Mouse (Mus musculus) left cerebral cortex, postnatal 4 days (tissue): ENCODE measurements around the gene Armc7. TPM values are rescaled to one million over a fixed set of nuclear protein-coding genes. Genes with fewer than 3 reads are reported as not detected.
A peak's percentile ranks its signal among the peaks of the same experiment; 100 is the strongest.
"Not testable (repeated sequence)": the region's sequence is repeated elsewhere in the genome, so short reads cannot be mapped to it uniquely, and the experiment has no call there.

Experiments
- DNase-seq: peaks from one replicate; pipeline ENCODE4 v3.0.0-alpha.2; 2022
- intact Hi-C: fragments of 180-260 bp; cut with DNase I; formaldehyde crosslinking; loops from one replicate; pipeline ENCODE4 v1.15.1; 2025
- total RNA-seq, 2 experiments: library from RNA; stranded (reverse); gene quantifications; 2 replicates each; pipeline ENCODE4 v1.2.3; 2021

Gene Armc7
- total RNA-seq, 2 experiments from 2014 or later, result 9.9 to 10.2 TPM

DNA sequence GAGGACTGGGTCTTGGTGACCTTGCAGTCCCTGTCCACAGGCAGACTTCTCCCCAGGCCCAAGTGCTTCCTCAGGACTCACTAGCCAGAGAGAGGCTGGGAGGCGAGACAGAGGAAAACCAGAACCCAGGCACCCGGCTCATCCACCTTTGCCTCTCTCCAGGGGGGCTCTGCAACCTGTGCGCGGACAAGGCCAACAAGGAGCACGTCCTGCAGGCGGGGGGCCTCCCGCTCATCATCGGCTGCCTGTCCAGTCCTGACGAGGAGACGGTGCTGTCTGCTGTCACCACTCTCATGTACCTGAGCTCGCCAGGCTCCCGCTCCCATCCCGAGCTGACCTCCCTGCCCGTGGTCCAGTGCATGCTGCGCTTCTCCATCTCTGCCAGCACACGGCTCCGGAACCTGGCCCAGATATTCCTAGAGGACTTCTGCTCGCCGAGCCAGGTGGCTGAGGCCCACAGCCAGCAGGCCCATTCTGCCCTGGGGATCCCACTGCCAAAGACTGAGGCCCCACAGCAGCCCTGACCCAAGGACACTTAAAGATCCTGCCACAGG, 13.2 kb downstream of the Armc7 start:
- intact Hi-C loops, result no loop called here
- no peak for DNase-seq

GRCm38 (mm10) chr11:115490441-115491355, 15.2 kb downstream of the Armc7 start:
- DNase-seq, result no peak
- intact Hi-C loops, result no loop called here

DNA sequence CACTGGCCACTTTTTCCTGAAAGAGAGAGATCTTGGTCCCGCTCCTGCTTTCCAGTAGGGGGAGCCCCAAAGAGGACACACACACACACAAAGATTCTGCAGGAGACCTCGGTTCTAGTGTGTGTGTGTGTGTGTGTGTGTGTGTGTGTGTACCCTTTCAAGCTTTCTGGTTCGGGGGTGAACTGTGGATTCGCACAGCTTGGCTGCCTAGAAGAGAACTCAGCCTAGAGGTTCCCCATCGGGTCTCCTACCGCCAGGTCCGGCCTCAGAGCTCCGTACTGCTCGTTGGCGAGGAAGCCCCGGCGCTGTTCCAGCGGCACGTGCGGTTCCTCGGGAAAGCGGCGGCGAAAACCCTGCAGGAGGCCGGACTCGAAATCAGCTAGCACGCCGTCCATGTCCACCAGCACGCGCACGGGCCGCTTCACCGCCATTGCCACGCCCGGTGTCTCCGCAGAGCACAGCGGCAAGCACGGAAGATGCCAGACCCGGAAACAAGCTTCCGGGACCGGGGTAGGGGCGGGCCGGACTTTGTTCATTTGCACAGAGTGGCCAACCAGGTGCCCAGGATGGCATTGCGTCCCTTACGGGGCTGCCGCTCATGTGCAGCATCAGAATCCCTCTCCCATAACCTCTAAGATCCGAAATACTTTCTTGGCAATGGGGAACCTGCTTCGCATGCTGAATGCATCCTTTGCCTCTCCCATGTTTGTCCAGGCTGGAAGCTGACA, 16.1 kb downstream of the Armc7 start, which contains the start of gene Nt5c:
Gene Nt5c, minus strand, starts transcription at position 507 of the 728 bp plus-strand sequence.
- intact Hi-C loops, result no loop called here
- DNase-seq, result peak; percentile 81

DNA sequence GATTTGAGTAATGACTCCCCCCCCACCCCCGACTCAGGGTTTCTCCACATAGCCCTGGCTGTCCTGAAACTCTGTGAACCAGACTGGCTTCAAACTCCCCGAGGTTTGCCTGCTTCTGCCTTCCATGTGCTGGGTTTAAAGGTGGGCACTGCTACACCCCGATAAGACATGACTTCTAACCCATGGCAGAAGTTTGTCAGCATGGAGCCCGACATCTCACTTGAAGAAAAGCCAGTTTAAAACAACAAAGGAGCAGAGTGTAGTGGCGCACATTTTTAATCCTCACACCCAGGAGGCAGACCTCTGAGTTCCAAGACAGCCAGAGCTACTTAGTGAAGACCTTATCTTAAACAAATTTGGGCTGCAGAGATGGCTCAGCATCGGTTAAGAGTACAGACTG, 16.9 kb downstream of the Armc7 start:
- DNase-seq, result no peak
- intact Hi-C loops, result no loop called here

DNA sequence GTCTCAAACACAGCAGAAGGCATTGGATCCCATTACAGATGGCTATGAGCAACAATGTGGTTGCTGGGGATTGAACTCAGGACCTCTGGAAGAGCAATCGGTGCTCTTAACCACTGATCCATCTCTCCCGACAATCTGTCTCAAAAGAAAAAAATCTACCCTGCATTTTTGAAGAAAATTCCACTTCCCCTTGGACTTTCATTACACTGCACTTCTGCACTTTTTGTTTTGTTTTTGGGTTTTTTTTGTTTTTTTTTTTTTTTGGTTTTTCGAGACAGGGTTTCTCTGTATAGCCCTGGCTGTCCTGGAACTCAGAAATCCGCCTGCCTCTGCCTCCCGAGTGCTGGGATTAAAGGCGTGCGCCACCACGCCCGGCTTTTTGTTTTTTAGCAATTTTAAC, 21.1 kb downstream of the Armc7 start:
- DNase-seq, intact Hi-C loops: not testable (repeated sequence)

DNA sequence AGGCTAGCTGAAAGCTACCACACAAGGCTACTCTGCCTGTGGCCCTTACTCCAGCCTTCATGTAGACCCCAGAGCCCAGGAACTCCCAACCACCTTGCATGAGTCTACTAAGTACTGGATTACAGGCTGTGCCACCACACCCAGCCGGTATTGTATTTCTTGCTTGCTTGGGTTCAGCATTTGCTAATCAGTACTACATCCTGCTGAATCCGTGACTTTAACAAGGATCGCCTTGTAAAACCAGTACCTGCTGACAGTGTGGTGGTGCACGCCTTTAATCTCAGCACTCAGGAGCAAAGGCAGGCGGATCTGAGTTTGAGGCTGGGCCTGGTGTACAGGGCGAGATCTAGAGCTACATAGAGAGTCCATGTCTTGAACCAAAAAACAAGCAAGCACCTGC, 27.2 kb downstream of the Armc7 start:
- intact Hi-C loops, result no loop called here
- DNase-seq, result no peak

GRCm38 (mm10) chr11:115506586-115506985, 31.1 kb downstream of the Armc7 start:
- DNase-seq, result no peak
- intact Hi-C loops, result no loop called here

- DNase-seq, result no peak
- intact Hi-C loops, result no loop called here
Measured at GRCm38 (mm10) chr11:115508061-115508460, 32.6 kb downstream of the Armc7 start.

DNA sequence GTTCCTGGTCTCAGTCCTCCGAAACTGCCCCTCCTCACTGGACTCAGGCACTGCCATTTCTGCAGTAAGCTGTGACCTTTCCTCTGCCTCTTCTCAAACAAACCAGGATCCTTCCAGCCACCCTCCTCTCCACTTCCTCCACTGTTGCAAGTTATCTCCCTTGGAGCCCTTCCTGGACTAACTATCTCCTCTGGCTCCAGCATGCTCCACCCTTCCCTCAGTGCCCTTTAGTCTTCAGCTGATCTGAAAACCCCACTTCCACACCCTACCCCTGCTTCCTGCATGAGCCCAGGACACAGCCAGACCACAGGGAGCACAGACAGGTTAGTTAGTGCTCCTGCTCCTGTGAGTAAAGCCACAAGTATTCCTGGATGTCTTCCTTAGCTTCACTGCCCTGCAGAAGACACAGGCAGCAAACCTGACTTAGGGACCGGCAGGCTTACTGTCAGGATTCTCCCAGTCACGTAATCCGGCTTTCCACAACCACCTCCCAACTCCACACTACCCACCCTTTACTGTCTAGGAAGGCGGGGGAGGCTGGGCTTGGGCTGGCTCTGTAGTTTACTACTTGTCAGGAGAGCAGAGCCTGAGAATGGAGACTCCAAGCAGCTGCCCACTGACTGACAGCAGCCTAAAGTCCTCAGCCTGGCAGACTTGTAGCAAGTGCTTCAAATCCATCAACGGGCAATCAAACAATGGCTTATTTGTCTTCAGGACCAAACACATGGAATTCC, 34.5 kb downstream of the Armc7 start:
- DNase-seq, result no peak
- intact Hi-C loops, result no loop called here

- DNase-seq, result no peak
- intact Hi-C loops, result no loop called here
Measured at GRCm38 (mm10) chr11:115510507-115510888, 35.0 kb downstream of the Armc7 start.

DNA sequence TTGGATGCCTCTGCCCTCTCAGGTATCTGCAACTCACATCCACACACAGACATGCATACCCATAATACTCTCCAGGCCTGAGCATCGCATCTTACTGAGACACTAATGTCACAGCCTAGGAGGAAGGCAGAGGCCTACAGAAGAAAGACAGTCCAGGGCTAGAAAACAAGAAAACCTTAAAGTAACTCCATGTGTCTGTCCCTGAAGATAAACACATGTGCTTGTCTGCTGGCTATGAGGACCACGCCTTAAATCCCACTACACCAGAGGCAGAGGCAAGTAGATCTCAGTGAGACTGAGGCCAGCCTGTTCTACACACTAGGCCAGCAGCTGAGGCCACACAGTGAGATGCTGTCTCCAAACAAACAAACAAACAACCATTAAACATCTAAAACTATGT, 35.7 kb downstream of the Armc7 start:
- intact Hi-C loops, result no loop called here
- DNase-seq, result no peak

DNA sequence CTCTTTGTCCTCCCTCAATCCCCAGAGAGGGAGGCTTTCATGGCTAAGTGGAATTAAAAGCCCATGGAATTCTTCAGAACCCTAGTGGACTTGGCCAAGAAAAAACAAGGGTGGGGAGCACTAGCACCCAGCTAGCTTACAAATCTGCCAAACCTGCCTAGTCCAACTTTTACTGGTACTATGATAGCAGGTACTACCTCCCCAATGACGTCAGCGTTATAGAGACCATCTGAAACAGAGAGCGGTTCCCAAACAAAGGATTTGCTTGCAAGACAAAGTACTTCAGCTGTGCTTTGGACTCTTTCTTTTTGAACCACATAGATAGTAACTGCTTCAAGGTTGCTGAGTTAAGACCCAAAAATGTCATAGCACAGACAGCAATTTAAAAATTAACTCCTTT, 36.5 kb downstream of the Armc7 start:
- DNase-seq, result no peak
- intact Hi-C loops, result no loop called here

DNA sequence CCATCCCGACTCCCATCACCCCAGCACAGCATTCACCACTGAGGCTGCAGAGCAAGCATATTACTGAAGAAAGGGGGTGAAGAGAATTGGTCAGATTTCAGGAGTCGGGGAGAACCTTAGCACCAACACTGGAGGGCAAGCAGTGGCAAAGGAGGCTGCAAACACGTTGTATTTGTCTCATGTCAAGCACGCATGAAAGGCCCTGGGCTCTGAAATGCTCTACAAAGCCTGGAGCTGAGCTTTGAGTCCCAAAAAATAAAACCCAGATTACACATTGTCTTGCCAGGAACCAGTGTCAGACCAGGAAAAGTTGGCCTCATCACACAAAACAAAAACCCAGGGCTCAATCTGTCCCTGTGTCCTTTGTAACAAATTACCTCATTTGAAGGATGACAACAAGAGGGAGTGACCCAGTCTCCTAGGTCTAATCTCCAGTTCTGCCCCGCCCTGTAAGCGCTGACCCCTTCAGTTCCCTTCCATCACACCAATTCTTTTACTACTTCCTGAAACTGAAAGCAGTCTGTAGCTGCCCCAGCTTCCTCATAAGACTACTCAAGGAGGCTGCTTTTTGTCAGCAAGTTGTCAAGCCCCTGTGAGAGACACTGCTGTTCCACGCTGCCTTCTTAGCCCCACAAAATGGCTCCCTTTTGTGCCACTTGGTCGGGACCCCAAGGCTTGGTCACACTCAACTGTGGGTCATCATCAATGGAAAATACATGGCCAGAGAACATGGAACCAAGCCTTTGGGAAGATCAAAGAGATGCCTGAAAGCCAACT, 37.1 kb downstream of the Armc7 start:
- intact Hi-C loops, result no loop called here
- DNase-seq, result no peak

- DNase-seq, result peak; percentile 53
- intact Hi-C loops, result no loop called here
Measured at GRCm38 (mm10) chr11:115513271-115514237, 38.1 kb downstream of the Armc7 start.

DNA sequence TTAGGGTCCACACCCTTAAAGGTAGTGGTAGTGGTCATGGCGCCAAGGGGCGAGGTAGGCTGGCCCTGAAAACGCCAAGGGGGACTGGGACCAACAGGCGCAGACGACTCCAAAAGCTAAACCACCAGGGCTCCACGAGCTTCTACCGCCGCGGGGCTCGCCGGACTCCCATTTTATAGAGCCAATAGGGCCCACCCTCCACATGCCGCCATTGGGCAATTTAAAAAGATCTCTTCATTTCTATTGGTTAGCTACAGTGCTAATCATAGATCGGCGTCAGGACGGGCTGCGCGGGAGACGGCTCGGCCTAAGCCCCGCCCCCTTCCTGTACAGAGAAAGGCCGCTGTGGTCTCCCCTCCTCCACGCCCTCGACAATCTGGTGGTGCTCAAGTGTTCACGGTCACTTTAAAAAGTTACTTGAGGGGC, 38.8 kb downstream of the Armc7 start, which contains the start of gene Jpt1:
Gene Jpt1, minus strand, starts transcription at position 150 of the 426 bp plus-strand sequence.
- peak; percentile 97 for DNase-seq
- intact Hi-C loops, result no loop called here

- DNase-seq, result no peak
- intact Hi-C loops, result no loop called here
Measured at GRCm38 (mm10) chr11:115515021-115515420, 39.6 kb downstream of the Armc7 start.

GRCm38 (mm10) chr11:115516942-115517341, 41.5 kb downstream of the Armc7 start:
- intact Hi-C loops, result no loop called here

DNA sequence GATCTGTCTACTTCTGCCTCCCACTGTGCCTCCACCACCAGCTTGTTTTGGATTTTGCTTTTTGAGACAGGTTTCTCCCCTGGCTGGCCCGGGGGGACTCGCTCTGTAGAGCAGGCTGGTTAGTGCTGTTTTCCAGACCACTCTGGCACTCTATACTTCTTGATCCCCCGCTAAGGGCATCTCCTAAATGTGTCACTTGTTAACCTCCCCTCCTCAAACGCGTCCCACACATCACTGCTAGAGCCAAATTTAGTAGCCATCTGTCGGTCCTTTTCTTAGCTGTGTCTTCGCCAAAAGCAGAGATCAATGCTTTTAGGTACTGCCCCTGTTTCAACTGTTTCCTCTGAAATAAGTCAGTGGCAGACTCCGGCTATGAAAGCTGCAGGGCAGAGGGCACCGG, 43.2 kb downstream of the Armc7 start:
- intact Hi-C loops, result no loop called here

More at GRCm38 (mm10) chr11:115516942-115517341, 41.5 kb downstream of the Armc7 start:
- no peak for DNase-seq

GRCm38 (mm10) chr11:115519581-115519980, 44.1 kb downstream of the Armc7 start:
- intact Hi-C loops, result no loop called here

More for the DNA sequence above, 43.2 kb downstream of the Armc7 start:
- DNase-seq, result no peak

More at GRCm38 (mm10) chr11:115519581-115519980, 44.1 kb downstream of the Armc7 start:
- DNase-seq, result no peak
